Mouse (Mus musculus) embryonic facial prominence, embryonic 11.5 days (tissue): ENCODE results near the gene Zfp503. TPM values are rescaled to one million over a fixed set of nuclear protein-coding genes. Genes with fewer than 3 reads are reported as not detected.
A peak's percentile ranks its signal among the peaks of the same experiment; 100 is the strongest.

Experiments
- ATAC-seq: fragments of 200-750 bp; cut with Nextera tagmentation; replicated peaks from 2 replicates; pipeline ENCODE4 v1.8.0; 2017; ENCODE audit warnings: low read depth; ENCODE audit not compliant: insufficient number of reproducible peaks, low FRiP score, low TSS enrichment
- DNase-seq: peaks from one replicate; pipeline ENCODE4 v3.0.0-alpha.2; 2015; ENCODE audit warnings: low spot score
- H3K27ac ChIP-seq: fragments of 300-500 bp; sonication (generic); replicated peaks from 2 replicates; pipeline ENCODE4 v1.5.1; 2014; ENCODE audit warnings: mild to moderate bottlenecking, low read depth, low read length, control low read depth
- H3K27me3 ChIP-seq: fragments of 300-500 bp; sonication (generic); 2 replicates; pipeline ENCODE4 v1.6.1; 2014; ENCODE audit warnings: mild to moderate bottlenecking, low read length, moderate library complexity, mixed read lengths; ENCODE audit not compliant: control insufficient read depth, insufficient read depth
- H3K36me3 ChIP-seq: fragments of 300-500 bp; sonication (generic); replicated peaks from 2 replicates; pipeline ENCODE4 v1.6.1; 2014; ENCODE audit warnings: low read depth, mild to moderate bottlenecking, low read length, moderate library complexity, mixed read lengths; ENCODE audit not compliant: control insufficient read depth, insufficient read depth
- H3K4me1 ChIP-seq: fragments of 300-500 bp; sonication (generic); 2 replicates; pipeline ENCODE4 v1.6.1; 2014; ENCODE audit warnings: low read length, mixed read lengths; ENCODE audit not compliant: control insufficient read depth, insufficient read depth
- H3K4me2 ChIP-seq: fragments of 300-500 bp; sonication (generic); 2 replicates; pipeline ENCODE4 v1.6.1; 2014; ENCODE audit warnings: low read depth, mild to moderate bottlenecking, control low read depth, low read length, moderate library complexity
- H3K4me3 ChIP-seq: fragments of 300-500 bp; sonication (generic); 2 replicates; pipeline ENCODE4 v1.5.1; 2014; ENCODE audit warnings: low read depth, low read length, control low read depth
- H3K9ac ChIP-seq: fragments of 300-500 bp; sonication (generic); replicated peaks from 2 replicates; pipeline ENCODE4 v1.6.1; 2014; ENCODE audit warnings: mild to moderate bottlenecking, control low read depth, low read length
- H3K9me3 ChIP-seq: fragments of 300-500 bp; sonication (generic); replicated peaks from 2 replicates; pipeline ENCODE4 v1.6.1; 2016; ENCODE audit warnings: mild to moderate bottlenecking, low read length, inconsistent platforms, mixed read lengths; ENCODE audit not compliant: control insufficient read depth
- WGBS: fragments of 180-500 bp; shearing (Covaris S2); extraction: QIAGEN DNeasy Blood & Tissue Kit; methylation state at CpG from one replicate; pipeline ENCODE4 v1.1.7; 2014; 5-methylcytosine and 5-hydroxymethylcytosine counted together
- polyA plus RNA-seq: library from polyadenylated mRNA; unstranded; fragments of >200 nt; fragmentation: Nextera tagmentation; extraction: Ambion mirVana; gene quantifications from 2 replicates; pipeline ENCODE4 v1.2.1, GENCODE M21; 2014

The Zfp503 gene
- polyA plus RNA-seq, 1 experiment from 2014 or later, result 10.2 TPM

DNA sequence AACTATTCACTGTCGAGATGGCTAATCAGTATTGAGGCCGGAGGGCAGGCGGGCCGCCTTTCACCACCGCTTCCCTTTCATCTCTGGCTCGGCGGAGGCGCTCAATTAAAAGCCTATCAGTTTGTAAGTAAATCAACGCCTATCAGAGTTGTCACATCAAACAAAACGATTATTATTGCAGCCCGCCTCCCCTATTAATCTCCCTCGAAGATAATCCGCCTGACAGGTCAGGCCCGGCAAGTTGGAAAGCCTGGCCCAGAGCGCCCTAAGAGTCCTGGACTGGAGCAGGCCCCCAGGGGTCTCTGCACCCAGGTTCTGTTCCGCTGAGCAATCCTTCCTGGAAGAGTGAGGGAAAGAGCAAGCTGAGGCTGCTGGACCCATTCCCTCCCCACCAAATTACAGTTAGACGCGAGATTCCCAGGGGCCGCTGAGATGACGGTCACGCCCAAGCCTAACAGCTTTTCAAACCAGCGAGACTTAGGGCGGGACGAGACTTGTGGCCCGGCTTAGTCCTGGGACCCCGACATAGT is 1.9 kb upstream of the Zfp503 start:
- H3K9me3 ChIP-seq, result no peaks in the 10 kb centered on the region
- H3K27me3 ChIP-seq, result peaks cover 25% of the 10 kb centered on the region
- ATAC-seq, result no peak
- DNase-seq, result peak; percentile 72
- 0 out of 2 replicates have a peak overlapping the region, but pooled peaks have one; percentile 0 for H3K9ac ChIP-seq
- under 1% methylated on average over 26 of the region's 26 CpGs for WGBS
- H3K4me2 ChIP-seq, result peak overlapping the region; percentile 82
- H3K4me1 ChIP-seq, result no peaks in the 10 kb centered on the region; the same call in none of the 2 replicates
- H3K4me3 ChIP-seq, result peak overlapping the region; percentile 9
- H3K36me3 ChIP-seq, result no peaks in the 10 kb centered on the region
- no peak overlapping the region for H3K27ac ChIP-seq

DNA sequence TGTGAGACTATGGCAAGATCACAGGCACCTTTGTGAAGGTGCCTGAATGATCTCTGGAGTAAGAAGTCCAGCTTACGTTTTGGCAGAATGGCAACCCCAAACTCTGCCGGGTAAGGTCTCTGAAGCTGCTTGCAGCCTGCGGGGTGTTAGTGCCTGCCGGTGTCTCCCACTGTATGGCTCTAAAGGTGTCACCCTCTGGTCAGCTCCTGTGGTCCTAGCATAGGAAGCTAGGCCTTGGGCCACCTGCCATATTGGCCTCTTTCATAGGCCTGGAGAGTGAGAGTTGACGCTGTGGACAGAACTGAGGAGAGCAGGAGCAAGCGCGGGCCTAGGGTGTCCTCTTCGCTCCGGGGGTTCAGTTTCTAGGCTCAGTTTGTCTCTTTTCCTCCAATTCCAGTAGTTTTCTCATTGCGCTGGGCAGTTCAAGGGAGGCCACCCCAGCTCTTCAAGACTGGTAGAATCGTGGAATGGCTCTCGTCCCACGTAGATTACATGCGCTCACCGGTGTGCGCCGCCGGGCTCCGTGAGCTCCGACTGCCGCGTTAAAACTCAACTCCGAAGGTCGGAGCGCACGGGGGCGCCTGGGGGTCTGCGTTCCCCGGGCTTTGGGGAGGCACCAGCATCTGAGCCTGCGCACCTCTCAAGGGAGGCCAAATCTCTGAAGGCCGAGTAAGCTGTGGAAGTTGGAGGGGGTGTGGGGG is 1.1 kb upstream of the Zfp503 start:
- Histone ChIP-seq H3K27me3 (peaks cover 20% of the 10 kb centered on the region), H3K4me1 (peaks cover 2% of the 10 kb centered on the region), H3K36me3 (peaks cover under 1% of the 10 kb centered on the region), H3K9me3 (no peaks in the 10 kb centered on the region), H3K4me3 (peak overlapping the region; percentile 81), H3K4me2 (peak overlapping the region; percentile 82), H3K27ac (0 out of 2 replicates have a peak overlapping the region, but pooled peaks have one; percentile 36), H3K9ac (peak overlapping the region; percentile 54)
- DNase-seq (peak; percentile 52), ATAC-seq (no peak)
- WGBS, result 1% methylated on average over 31 of the region's 31 CpGs

DNA sequence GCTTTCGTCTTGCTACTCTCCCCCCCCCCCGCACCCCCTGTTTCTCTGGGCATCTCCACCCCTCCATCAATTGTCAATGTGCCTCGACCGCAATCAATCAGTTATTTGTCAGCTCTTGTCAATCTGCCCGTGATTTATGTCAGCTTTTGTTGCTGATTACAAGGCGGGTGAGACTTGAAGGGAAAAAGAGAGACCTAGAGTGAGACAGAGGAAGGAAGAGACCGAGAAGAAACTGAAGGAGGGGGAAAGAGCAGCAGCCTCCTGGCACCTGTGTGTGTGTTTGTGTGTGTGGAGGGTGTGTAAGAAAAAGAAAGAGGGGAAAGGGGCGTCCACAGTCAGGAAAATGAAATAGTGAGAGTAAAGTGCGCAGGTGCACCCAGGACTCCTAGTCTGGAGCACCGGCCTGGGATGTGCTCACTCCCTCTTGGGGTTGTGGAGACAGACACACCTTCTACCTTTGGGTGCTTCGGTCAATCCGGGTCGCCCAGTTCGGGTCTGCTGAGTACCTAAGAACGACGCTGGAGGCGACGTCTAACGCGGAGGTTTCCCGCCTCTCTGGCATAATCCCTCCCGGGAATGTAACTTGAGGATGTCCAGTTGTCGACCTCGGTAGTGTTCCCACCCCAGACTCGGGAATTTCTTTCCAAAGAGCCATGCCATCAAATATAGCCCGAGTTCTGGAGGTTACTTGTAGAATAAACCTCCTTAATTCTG is 667 bp downstream of the Zfp503 start:
- Histone ChIP-seq H3K4me1 (peaks cover 3% of the 10 kb centered on the region; the same call in 1 of the 2 replicates), H3K36me3 (peaks cover 3% of the 10 kb centered on the region), H3K4me3 (peak overlapping the region; percentile 81), H3K9me3 (no peaks in the 10 kb centered on the region), H3K27me3 (peaks cover 14% of the 10 kb centered on the region), H3K9ac (peak overlapping the region; percentile 54), H3K4me2 (peak overlapping the region; percentile 82), H3K27ac (peak overlapping the region; percentile 68)
- ATAC-seq (no peak), DNase-seq (peak; percentile 52)
- under 1% methylated on average over 26 of the region's 26 CpGs for WGBS

DNA sequence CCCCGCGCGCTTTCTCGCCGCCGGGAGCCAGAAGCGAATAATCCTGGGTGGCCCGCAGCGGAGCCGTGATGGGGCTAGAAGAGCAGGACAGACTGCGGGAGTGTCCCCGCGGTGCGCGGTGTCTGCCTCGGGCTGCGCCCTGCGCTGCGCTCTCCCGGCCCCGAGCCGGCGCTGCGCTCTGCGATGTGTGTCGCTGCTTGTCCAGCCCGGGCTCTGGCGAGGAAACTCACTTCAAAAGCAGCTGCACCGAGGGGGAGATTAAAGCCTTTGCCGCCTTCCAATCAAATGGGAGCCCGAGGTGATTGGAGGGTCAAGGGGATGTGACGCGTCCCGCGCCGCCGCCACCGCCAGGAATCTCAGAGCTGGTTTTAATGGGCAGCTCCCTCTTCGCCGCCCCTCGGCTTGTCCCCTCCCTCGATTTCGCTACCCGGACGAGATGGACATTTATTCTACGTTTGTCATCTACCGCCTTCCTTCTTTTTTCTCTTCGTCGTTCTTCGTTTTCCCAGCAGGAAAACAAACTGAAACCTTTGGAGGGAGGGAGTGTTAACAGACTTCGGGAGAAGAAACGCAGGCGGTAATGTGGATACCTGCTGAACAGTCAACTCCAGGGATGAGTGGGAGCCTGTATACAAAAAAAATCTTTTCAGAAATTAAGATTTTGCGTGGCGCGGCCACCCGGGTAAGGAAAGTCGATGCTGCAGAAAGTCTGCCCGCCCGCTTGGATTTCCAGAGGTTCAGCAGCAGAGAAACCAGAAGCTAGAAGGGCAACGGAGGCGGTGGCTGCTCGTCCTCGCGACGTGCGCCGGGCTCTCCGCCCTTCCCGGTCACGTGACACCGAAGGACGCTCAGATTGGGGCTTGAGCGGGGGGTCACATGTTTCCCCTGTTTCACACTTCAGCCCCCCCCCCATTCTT is 1.5 kb downstream of the Zfp503 start:
- Histone ChIP-seq H3K36me3 (peaks cover 3% of the 10 kb centered on the region), H3K27me3 (peaks cover 8% of the 10 kb centered on the region), H3K4me1 (peaks cover 3% of the 10 kb centered on the region; the same call in 1 of the 2 replicates), H3K9me3 (no peaks in the 10 kb centered on the region), H3K4me3 (peak overlapping the region; percentile 81), H3K27ac (peak overlapping the region; percentile 97), H3K9ac (peak overlapping the region; percentile 92), H3K4me2 (peak overlapping the region; percentile 82)
- ATAC-seq, result peak; percentile 84
- DNase-seq, result peak; percentile 97
- under 1% methylated on average over 74 of the region's 74 CpGs for WGBS

DNA sequence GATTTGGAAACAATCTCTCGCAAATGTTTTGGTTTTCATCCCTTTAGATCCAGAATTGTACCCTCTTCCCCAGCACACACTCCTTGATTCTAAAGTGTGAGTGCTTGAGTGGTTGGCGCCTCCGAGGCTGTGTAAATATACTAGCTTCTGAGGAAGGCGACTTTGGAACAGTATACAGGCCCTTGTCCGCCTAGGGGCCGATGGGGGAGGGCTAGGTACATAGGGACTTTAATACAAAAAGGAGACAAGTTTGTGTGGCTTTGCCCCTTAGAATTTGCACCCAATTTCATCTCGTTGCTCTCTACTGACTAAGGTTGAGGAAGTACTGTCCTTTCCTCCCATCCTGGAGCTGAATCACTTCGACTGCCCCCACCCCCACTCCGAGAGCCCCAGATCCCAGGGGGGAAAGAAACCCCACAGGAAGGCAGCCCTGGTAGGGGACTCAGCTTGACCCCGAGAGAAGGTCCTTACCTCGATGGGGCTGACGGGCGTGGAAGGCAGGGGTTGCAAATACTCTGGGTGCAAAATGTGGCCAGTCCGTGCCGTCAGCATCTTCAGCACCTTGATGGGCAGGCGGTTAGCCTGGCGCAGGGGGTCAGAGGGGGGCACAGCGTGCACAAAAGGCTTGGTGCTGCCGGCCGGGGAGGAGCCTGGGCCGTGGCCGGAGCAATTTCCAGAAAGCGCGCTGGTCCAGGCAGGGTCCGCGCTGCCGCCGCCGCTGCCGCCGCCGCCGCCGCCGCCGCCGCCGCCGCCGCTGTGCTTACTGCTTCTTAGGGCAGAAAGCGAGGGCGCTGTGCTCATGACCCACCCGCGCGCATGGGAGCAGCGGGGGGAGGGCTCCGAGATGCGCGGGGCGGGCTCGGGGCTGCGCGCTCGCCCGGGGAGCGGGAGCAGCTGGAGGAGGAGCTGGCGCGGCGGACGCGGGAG is 2.4 kb downstream of the Zfp503 start:
- peak; percentile 6; the same call in 1 of the 2 replicates for ATAC-seq
- Histone ChIP-seq H3K4me1 (peaks cover 9% of the 10 kb centered on the region), H3K4me2 (peak overlapping the region; percentile 82), H3K27ac (peak overlapping the region; percentile 97), H3K27me3 (peaks cover 8% of the 10 kb centered on the region; the same call in 1 of the 2 replicates), H3K36me3 (peaks cover 3% of the 10 kb centered on the region), H3K9ac (peak overlapping the region; percentile 92), H3K4me3 (peak overlapping the region; percentile 81), H3K9me3 (no peaks in the 10 kb centered on the region)
- DNase-seq, result peak; percentile 64
- WGBS, result under 1% methylated on average over 40 of the region's 61 CpGs

DNA sequence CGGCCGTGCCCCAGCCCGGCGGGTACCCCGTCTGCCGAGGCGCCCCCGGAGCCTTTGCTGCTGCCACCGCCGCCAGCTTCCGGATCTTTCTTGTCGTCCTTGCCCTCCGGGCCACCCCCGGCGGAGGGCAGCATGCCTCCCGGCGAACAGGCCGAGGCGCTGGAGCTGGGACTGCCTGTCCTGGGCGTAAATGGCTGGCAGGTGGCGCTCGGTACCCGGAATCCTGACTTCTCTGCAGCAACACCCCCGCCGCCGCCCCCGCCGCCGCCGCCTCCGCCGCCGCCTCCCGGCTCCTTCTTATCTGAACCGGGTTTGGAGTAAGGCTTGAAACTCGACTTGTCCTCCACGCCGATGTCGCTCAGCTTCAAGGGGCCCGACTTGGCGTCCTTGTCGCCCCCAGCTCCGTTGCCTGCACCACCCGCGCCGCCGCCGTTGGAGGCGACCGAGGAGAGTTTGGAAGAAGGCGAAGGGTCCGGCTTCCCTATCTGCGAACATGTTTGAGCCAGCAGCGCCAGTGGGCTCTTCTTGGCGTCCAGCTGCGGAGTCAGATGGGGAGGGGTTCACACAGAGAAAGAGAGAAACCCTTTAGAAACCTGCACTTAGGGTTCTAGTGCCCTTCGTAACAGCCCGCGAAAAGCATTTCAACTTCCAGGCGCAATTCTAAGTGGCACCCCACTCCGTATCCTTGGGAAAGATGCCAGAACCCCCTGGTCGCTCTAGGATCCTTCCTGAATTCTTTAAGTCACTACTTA is 3.2 kb downstream of the Zfp503 start:
- H3K4me2 ChIP-seq, result peak overlapping the region; percentile 82
- peaks cover 3% of the 10 kb centered on the region for H3K36me3 ChIP-seq
- DNase-seq (peak; percentile 83), ATAC-seq (no peak)
- H3K4me1 ChIP-seq, result peaks cover 9% of the 10 kb centered on the region
- peaks cover 8% of the 10 kb centered on the region; the same call in 1 of the 2 replicates for H3K27me3 ChIP-seq
- peak overlapping the region; percentile 81 for H3K4me3 ChIP-seq
- under 1% methylated on average over 62 of the region's 62 CpGs for WGBS
- H3K9ac ChIP-seq, result peak overlapping the region; percentile 92
- peak overlapping the region; percentile 97 for H3K27ac ChIP-seq
- H3K9me3 ChIP-seq, result no peaks in the 10 kb centered on the region
